ENCODE assay signal across 30 mouse cellular contexts in genomic region chr5:110540947-110541346, GRCm38 (mm10). TPM values are rescaled to one million over a fixed set of nuclear protein-coding genes. Genes with fewer than 3 reads are reported as not detected.
DNase-seq lines count a peak whose midpoint lies in the region; ATAC-seq and TF ChIP-seq lines count a peak whose summit lies in the region.
"Had no signal": no experiment of that assay in that cellular context is flagged by ENCODE, and none has a peak within 500 bp of the region (broad histone marks: within the 10 kb centered on the region; RNA-seq: fewer than 3 reads in every experiment).

No protein-coding gene starts in this region.

- peak; percentile 13 to 60 for DNase-seq in adrenal gland, adult (ENCODE audit: inconsistent age in 2 of 2, low spot score in 1 of 2)
- no peak for DNase-seq in adrenal gland, adult 18-20 months (ENCODE audit: low spot score in 2 of 2)
- DNase-seq in cerebellum, postnatal 25 days, result peak; percentile 39 to 58
- peak; percentile 85 for DNase-seq in Muller cell, postnatal 12 days (ENCODE audit: inconsistent ontology term)
- DNase-seq in adrenal gland, postnatal 14 days, result peak; percentile 45
- DNase-seq in natural killer cell, adult 2 months (ENCODE audit: low spot score in 2 of 2), result no peak
- DNase-seq in stomach, postnatal 0 days (ENCODE audit: low spot score), result no peak
- DNase-seq: embryo, embryonic 11 days; gastrocnemius, postnatal 10 days; heart, postnatal 4 days; kidney, adult 8-10 months; kidney, postnatal 14 days; layer of hippocampus, postnatal 36 days; lung, adult 18-20 months; lung, postnatal 10 days; thymus, adult 18-20 months; thymus, postnatal 36 days had no signal

- no peak overlapping the region for H3K4me2 ChIP-seq in stomach, postnatal 0 days (replicated peaks; ENCODE audit: low read depth)
- H3K4me2 ChIP-seq: embryonic facial prominence, embryonic 13.5 days; forebrain, embryonic 15.5 days; hindbrain, embryonic 15.5 days; intestine, embryonic 15.5 days; limb, embryonic 13.5 days; liver, embryonic 12.5 days; midbrain, embryonic 12.5 days; neural tube, embryonic 12.5 days; stomach, embryonic 15.5 days had no signal

- TF ChIP-seq CTCF in stomach, postnatal 0 days (IDR thresholded peaks at IDR 0.05; ENCODE audit: low read depth), result no peak

- WGBS in stomach, postnatal 0 days, result 37% methylated on average over 2 of the region's 2 CpGs

- H3K9me3 ChIP-seq in stomach, postnatal 0 days (ENCODE audit: control insufficient read depth, low read length), result no peaks in the 10 kb centered on the region
- H3K9me3 ChIP-seq: embryonic facial prominence, embryonic 13.5 days; forebrain, embryonic 15.5 days; heart, embryonic 10.5 days; hindbrain, embryonic 15.5 days; intestine, embryonic 15.5 days; limb, embryonic 13.5 days; liver, embryonic 12.5 days; midbrain, embryonic 12.5 days; neural tube, embryonic 12.5 days; stomach, embryonic 15.5 days had no signal

- no peak for ATAC-seq in cerebellum, adult (ENCODE audit: insufficient number of reproducible peaks, low FRiP score, low TSS enrichment)
- ATAC-seq in stomach, postnatal 0 days (ENCODE audit: low FRiP score, low TSS enrichment), result no peak
- ATAC-seq: CD4-positive, CD25-positive, alpha-beta regulatory T cell, adult 4 months; forebrain, embryonic 15.5 days; intestine, embryonic 15.5 days; liver, embryonic 12.5 days had no signal

- H3K9ac ChIP-seq in stomach, postnatal 0 days (ENCODE audit: low read length), result no peak overlapping the region
- H3K9ac ChIP-seq: embryonic facial prominence, embryonic 13.5 days; forebrain, embryonic 15.5 days; hindbrain, embryonic 15.5 days; intestine, embryonic 15.5 days; limb, embryonic 13.5 days; liver, embryonic 12.5 days; midbrain, embryonic 12.5 days; neural tube, embryonic 12.5 days; stomach, embryonic 15.5 days had no signal

- no peaks in the 10 kb centered on the region for H3K4me1 ChIP-seq in stomach, postnatal 0 days (replicated peaks; ENCODE audit: control insufficient read depth, insufficient read depth)
- H3K4me1 ChIP-seq: liver, embryonic 12.5 days had no signal

- H3K36me3 ChIP-seq in stomach, postnatal 0 days (ENCODE audit: control insufficient read depth, insufficient read depth, low read length), result no peaks in the 10 kb centered on the region
- H3K36me3 ChIP-seq: embryonic facial prominence, embryonic 13.5 days; forebrain, embryonic 15.5 days; heart, embryonic 10.5 days; hindbrain, embryonic 15.5 days; intestine, embryonic 15.5 days; limb, embryonic 13.5 days; liver, embryonic 12.5 days; midbrain, embryonic 12.5 days; neural tube, embryonic 12.5 days; stomach, embryonic 15.5 days had no signal

- no peaks in the 10 kb centered on the region; the same call in 1 of the 2 replicates for H3K27me3 ChIP-seq in stomach, postnatal 0 days (ENCODE audit: control insufficient read depth, insufficient read depth, low read length)

- no peak overlapping the region for H3K27ac ChIP-seq in stomach, postnatal 0 days (replicated peaks)
- H3K27ac ChIP-seq: embryonic facial prominence, embryonic 13.5 days; forebrain, embryonic 15.5 days; heart, embryonic 10.5 days; hindbrain, embryonic 15.5 days; intestine, embryonic 15.5 days; limb, embryonic 13.5 days; liver, embryonic 12.5 days; midbrain, embryonic 12.5 days; neural tube, embryonic 12.5 days; stomach, embryonic 15.5 days had no signal

- no peak overlapping the region for H3K4me3 ChIP-seq in stomach, postnatal 0 days (ENCODE audit: low read depth, low read length)
- H3K4me3 ChIP-seq: embryonic facial prominence, embryonic 13.5 days; forebrain, embryonic 15.5 days; heart, embryonic 10.5 days; hindbrain, embryonic 15.5 days; intestine, embryonic 15.5 days; limb, embryonic 13.5 days; liver, embryonic 12.5 days; midbrain, embryonic 12.5 days; neural tube, embryonic 12.5 days; stomach, embryonic 15.5 days had no signal

- TF ChIP-seq EP300 in stomach, postnatal 0 days (optimal IDR thresholded peaks at IDR 0.05), result no peak

RNA-seq across cellular contexts. Expression of gene Galnt9, which starts 3.2 kb away (rescaled TPM):
- total RNA-seq in adrenal gland, adult 18-20 months (2021), result under 1 TPM in 1 of 2 experiments, not detected in 1; 0.19 TPM
- 0.30 TPM in 1 of 2 replicates, not detected in the other for total RNA-seq in adrenal gland, postnatal 14 days (2021)
- polyA plus RNA-seq in stomach, postnatal 0 days (2015; fragmentation: Nextera tagmentation; extraction: Ambion mirVana), result 0.18 and 0.29 TPM in 2 replicates
- total RNA-seq: granulocyte monocyte progenitor cell, adult 5-6 weeks; heart, postnatal 4 days had no signal
- polyA plus RNA-seq: heart, embryonic 10.5 days; liver, embryonic 12.5 days had no signal

Comparison
In these comparisons a context has a peak if more than half of its experiments do, and no peak if none do; other contexts are left out.
1. DNase-seq: peak in adrenal gland, adult (2 of 2), cerebellum, postnatal 25 days (2 of 2), Muller cell, postnatal 12 days (single experiment) and adrenal gland, postnatal 14 days (single experiment); none in adrenal gland, adult 18-20 months (0 of 2), natural killer cell, adult 2 months (0 of 2) and stomach, postnatal 0 days (single experiment).